Mouse (Mus musculus): ENCODE measurements around the gene Zbtb26. TPM values are rescaled to one million over a fixed set of nuclear protein-coding genes. Genes with fewer than 3 reads are reported as not detected.

Zbtb26 gene
- polyA plus RNA-seq, 1 experiment from 2014 or later = 12.7 TPM

GRCm38 (mm10) chr2:37421903-37422302 lies 21.0 kb downstream of the Zbtb26 start:
- WGBS = 4% methylated on average over 3 of the region's 3 CpGs

GRCm38 (mm10) chr2:37395539-37395938 lies 47.4 kb downstream of the Zbtb26 start:
- no peak overlapping the region for H3K9ac ChIP-seq (ENCODE audit: low read length)
- no peak overlapping the region for H3K4me2 ChIP-seq (ENCODE audit: low read depth, severe bottlenecking)
- DNase-seq (ENCODE audit: low spot score) (no peak), ATAC-seq (ENCODE audit: insufficient number of reproducible peaks, low FRiP score, low TSS enrichment, low read depth) (no peak)
- WGBS = 65% methylated on average over 1 of the region's 1 CpGs
- H3K27ac ChIP-seq (replicated peaks; ENCODE audit: low read depth, low read length) = no peak overlapping the region
- peaks cover 8% of the 10 kb centered on the region; the same call in 1 of the 2 replicates for H3K36me3 ChIP-seq (ENCODE audit: control insufficient read depth, insufficient read depth, low read length)
- H3K4me1 ChIP-seq (ENCODE audit: control insufficient read depth, insufficient read depth, low read length) = no peaks in the 10 kb centered on the region
- H3K4me3 ChIP-seq (ENCODE audit: low read depth, low read length) = no peak overlapping the region
- H3K27me3 ChIP-seq (ENCODE audit: control insufficient read depth, insufficient read depth, low read length) = no peaks in the 10 kb centered on the region
- no peaks in the 10 kb centered on the region for H3K9me3 ChIP-seq (ENCODE audit: control insufficient read depth, low read length)

More at GRCm38 (mm10) chr2:37421903-37422302, 21.0 kb downstream of the Zbtb26 start:
- peak overlapping the region; percentile 60 for H3K4me2 ChIP-seq (ENCODE audit: low read depth, severe bottlenecking)
- no peak overlapping the region for H3K27ac ChIP-seq (replicated peaks; ENCODE audit: low read depth, low read length)
- no peak for DNase-seq (ENCODE audit: low spot score)
- H3K9me3 ChIP-seq (ENCODE audit: control insufficient read depth, low read length) = no peaks in the 10 kb centered on the region
- peak overlapping the region; percentile 91 for H3K4me3 ChIP-seq (ENCODE audit: low read depth, low read length)
- H3K27me3 ChIP-seq (ENCODE audit: control insufficient read depth, insufficient read depth, low read length) = no peaks in the 10 kb centered on the region
- H3K36me3 ChIP-seq (ENCODE audit: control insufficient read depth, insufficient read depth, low read length) = no peaks in the 10 kb centered on the region
- no peaks in the 10 kb centered on the region for H3K4me1 ChIP-seq (ENCODE audit: control insufficient read depth, insufficient read depth, low read length)
- H3K9ac ChIP-seq (ENCODE audit: low read length) = peak overlapping the region; percentile 96
- no peak for ATAC-seq (ENCODE audit: insufficient number of reproducible peaks, low FRiP score, low TSS enrichment, low read depth)

- no peaks in the 10 kb centered on the region for H3K4me1 ChIP-seq (ENCODE audit: control insufficient read depth, insufficient read depth, low read length)
- peaks cover 5% of the 10 kb centered on the region for H3K36me3 ChIP-seq (ENCODE audit: control insufficient read depth, insufficient read depth, low read length)
- no peak overlapping the region for H3K4me3 ChIP-seq (ENCODE audit: low read depth, low read length)
- no peaks in the 10 kb centered on the region for H3K9me3 ChIP-seq (ENCODE audit: control insufficient read depth, low read length)
- H3K27ac ChIP-seq (replicated peaks; ENCODE audit: low read depth, low read length) = no peak overlapping the region
- H3K27me3 ChIP-seq (ENCODE audit: control insufficient read depth, insufficient read depth, low read length) = no peaks in the 10 kb centered on the region
- DNase-seq (ENCODE audit: low spot score) (no peak), ATAC-seq (ENCODE audit: insufficient number of reproducible peaks, low FRiP score, low TSS enrichment, low read depth) (no peak)
- WGBS = 94% methylated on average over 9 of the region's 9 CpGs
- no peak overlapping the region for H3K9ac ChIP-seq (ENCODE audit: low read length)
- no peak overlapping the region for H3K4me2 ChIP-seq (ENCODE audit: low read depth, severe bottlenecking)
These were observed 60.0 kb downstream of the Zbtb26 start for GRCm38 (mm10) chr2:37382921-37383320.

Other genes with a start within 250 kb of the Zbtb26 start
- gene Olfr366, start 231.6 kb downstream of the Zbtb26 start, polyA plus RNA-seq (2014; fragmentation: Nextera tagmentation; extraction: Ambion mirVana) = not detected in 2 replicates
- gene Olfr368, start 116.6 kb downstream of the Zbtb26 start, polyA plus RNA-seq (2014; fragmentation: Nextera tagmentation; extraction: Ambion mirVana) = not detected in 2 replicates
- gene Pdcl, start 83.8 kb downstream of the Zbtb26 start, polyA plus RNA-seq (2014; fragmentation: Nextera tagmentation; extraction: Ambion mirVana) = 47.1 and 53.0 TPM in 2 replicates
- 17.0 and 20.8 TPM in 2 replicates for gene Rc3h2, start 20.2 kb downstream of the Zbtb26 start, polyA plus RNA-seq (2014; fragmentation: Nextera tagmentation; extraction: Ambion mirVana)
- gene Zbtb6, start within 50 bp of the Zbtb26 start, polyA plus RNA-seq (2014; fragmentation: Nextera tagmentation; extraction: Ambion mirVana) = 5.4 and 5.6 TPM in 2 replicates
- gene Rabgap1, start 144 bp upstream of the Zbtb26 start, polyA plus RNA-seq (2014; fragmentation: Nextera tagmentation; extraction: Ambion mirVana) = 44.4 and 44.5 TPM in 2 replicates
- gene Gpr21, start 73.2 kb upstream of the Zbtb26 start, polyA plus RNA-seq (2014; fragmentation: Nextera tagmentation; extraction: Ambion mirVana) = 1.3 and 1.5 TPM in 2 replicates

Data from limb, embryonic 11.5 days (tissue).